Mouse (Mus musculus) hindbrain, embryonic 11.5 days (tissue): ENCODE measurements around the gene Cracr2a. TPM values are rescaled to one million over a fixed set of nuclear protein-coding genes. Genes with fewer than 3 reads are reported as not detected.
A peak's percentile ranks its signal among the peaks of the same experiment; 100 is the strongest.

Source experiments
- ATAC-seq: fragments of 200-750 bp; cut with Nextera tagmentation; 2 replicates; pipeline ENCODE4 v1.8.0; 2017; ENCODE audit warnings: mild to moderate bottlenecking, moderate TSS enrichment, moderate library complexity; ENCODE audit not compliant: low FRiP score
- DNase-seq: peaks from one replicate; pipeline ENCODE4 v3.0.0-alpha.2; 2015; ENCODE audit warnings: low spot score
- H3K27ac ChIP-seq: fragments of 300-500 bp; sonication (generic); 2 replicates; pipeline ENCODE4 v1.5.1; 2014; ENCODE audit warnings: mild to moderate bottlenecking, low read depth, low read length
- H3K27me3 ChIP-seq: fragments of 300-500 bp; sonication (generic); 2 replicates; pipeline ENCODE4 v1.6.1; 2014; ENCODE audit warnings: mild to moderate bottlenecking, low read length, moderate library complexity, mixed read lengths; ENCODE audit not compliant: control insufficient read depth, insufficient read depth
- H3K36me3 ChIP-seq: fragments of 300-500 bp; sonication (generic); 2 replicates; pipeline ENCODE4 v1.6.1; 2014; ENCODE audit warnings: mild to moderate bottlenecking, low read length, moderate library complexity, mixed read lengths; ENCODE audit not compliant: control insufficient read depth, insufficient read depth
- H3K4me1 ChIP-seq: fragments of 300-500 bp; sonication (generic); replicated peaks from 2 replicates; pipeline ENCODE4 v1.6.1; 2014; ENCODE audit warnings: low read length, mixed read lengths; ENCODE audit not compliant: control insufficient read depth, insufficient read depth
- H3K4me2 ChIP-seq: fragments of 300-500 bp; sonication (generic); replicated peaks from 2 replicates; pipeline ENCODE4 v1.6.1; 2014; ENCODE audit warnings: mild to moderate bottlenecking, low read depth, low read length
- H3K4me3 ChIP-seq: fragments of 300-500 bp; sonication (generic); 2 replicates; pipeline ENCODE4 v1.5.1; 2014; ENCODE audit warnings: low read depth, low read length
- H3K9ac ChIP-seq: fragments of 300-500 bp; sonication (generic); 2 replicates; pipeline ENCODE4 v1.6.1; 2014; ENCODE audit warnings: low read depth, low read length
- H3K9me3 ChIP-seq: fragments of 300-500 bp; sonication (generic); 2 replicates; pipeline ENCODE4 v1.6.1; 2016; ENCODE audit warnings: low read length; ENCODE audit not compliant: control insufficient read depth
- WGBS: fragments of 180-500 bp; shearing (Covaris S2); extraction: QIAGEN DNeasy Blood & Tissue Kit; methylation state at CpG from one replicate; pipeline ENCODE4 v1.1.7; 2014; 5-methylcytosine and 5-hydroxymethylcytosine counted together
- polyA plus RNA-seq: library from polyadenylated mRNA; unstranded; fragments of >200 nt; fragmentation: Nextera tagmentation; extraction: Ambion mirVana; gene quantifications from 2 replicates; pipeline ENCODE4 v1.2.1, GENCODE M21; 2014

Gene Cracr2a
- polyA plus RNA-seq, 1 experiment from 2014 or later, result 0.83 TPM

DNA sequence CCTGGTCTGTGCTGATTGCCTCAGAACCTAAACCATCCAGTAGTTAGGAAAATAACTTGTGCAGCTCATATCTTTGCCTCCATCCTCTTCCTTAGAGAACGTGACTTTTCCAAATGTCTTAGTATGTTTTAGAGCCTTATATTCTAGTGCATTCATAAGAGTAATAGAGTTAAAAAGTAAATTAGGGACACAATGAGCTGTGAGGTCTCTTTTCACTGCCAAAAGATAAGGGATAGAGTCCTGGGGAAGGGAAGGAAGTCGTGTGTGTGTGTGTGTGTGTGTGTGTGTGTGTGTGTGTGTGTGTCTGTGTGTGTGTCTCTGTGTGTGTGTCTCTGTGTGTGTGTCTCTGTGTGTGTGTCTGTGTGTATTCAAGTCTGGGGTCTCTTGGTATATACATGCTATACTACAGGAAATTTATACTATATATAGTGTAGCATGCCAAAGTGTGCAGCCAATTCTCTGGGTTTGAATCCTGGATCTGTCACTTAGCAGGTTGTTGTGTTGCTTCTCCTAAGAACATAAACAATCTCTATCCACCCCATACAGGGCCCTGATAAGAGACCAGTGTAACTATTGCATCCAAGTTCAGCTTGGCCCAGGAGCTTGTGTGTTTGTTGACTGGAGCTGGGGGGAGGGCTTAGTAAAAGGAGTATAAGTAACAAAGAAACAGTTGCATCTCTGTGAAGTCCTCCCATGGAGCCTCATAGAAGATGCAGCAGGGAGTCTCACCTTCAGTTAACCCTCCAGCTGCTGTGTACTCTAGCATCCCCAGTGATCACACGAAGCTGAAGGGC, 29.5 kb upstream of the Cracr2a start:
- WGBS, result 46% methylated on average over 3 of the region's 3 CpGs
- ATAC-seq, result no peak
- H3K36me3 ChIP-seq, result no peaks in the 10 kb centered on the region

GRCm38 (mm10) chr6:127532304-127532703, 28.8 kb upstream of the Cracr2a start:
- DNase-seq (no peak), ATAC-seq (no peak)
- no peak overlapping the region for H3K4me3 ChIP-seq
- WGBS, result 86% methylated on average over 5 of the region's 5 CpGs
- H3K27ac ChIP-seq, result no peak overlapping the region
- H3K9me3 ChIP-seq, result no peaks in the 10 kb centered on the region
- H3K36me3 ChIP-seq, result no peaks in the 10 kb centered on the region
- H3K4me2 ChIP-seq, result no peak overlapping the region
- no peaks in the 10 kb centered on the region for H3K27me3 ChIP-seq
- H3K4me1 ChIP-seq, result no peaks in the 10 kb centered on the region
- no peak overlapping the region for H3K9ac ChIP-seq

More for the DNA sequence above, 29.5 kb upstream of the Cracr2a start:
- H3K9ac ChIP-seq, result no peak overlapping the region
- no peak overlapping the region for H3K27ac ChIP-seq
- no peak overlapping the region for H3K4me2 ChIP-seq
- no peaks in the 10 kb centered on the region for H3K9me3 ChIP-seq
- H3K27me3 ChIP-seq, result no peaks in the 10 kb centered on the region
- no peak overlapping the region for H3K4me3 ChIP-seq
- DNase-seq, result no peak
- no peaks in the 10 kb centered on the region for H3K4me1 ChIP-seq

GRCm38 (mm10) chr6:127533766-127534165, 27.4 kb upstream of the Cracr2a start:
- Histone ChIP-seq H3K9me3 (no peaks in the 10 kb centered on the region), H3K4me3 (no peak overlapping the region), H3K9ac (no peak overlapping the region), H3K4me1 (no peaks in the 10 kb centered on the region), H3K27ac (no peak overlapping the region), H3K4me2 (no peak overlapping the region), H3K36me3 (no peaks in the 10 kb centered on the region), H3K27me3 (no peaks in the 10 kb centered on the region)
- DNase-seq, result no peak
- ATAC-seq, result no peak
- WGBS, result 84% methylated on average over 5 of the region's 5 CpGs

- H3K4me2 ChIP-seq, result no peak overlapping the region
- no peaks in the 10 kb centered on the region for H3K4me1 ChIP-seq
- ATAC-seq, result no peak
- H3K4me3 ChIP-seq, result no peak overlapping the region
- no peak for DNase-seq
- no peaks in the 10 kb centered on the region for H3K27me3 ChIP-seq
- H3K36me3 ChIP-seq, result no peaks in the 10 kb centered on the region
- H3K27ac ChIP-seq, result no peak overlapping the region
- 87% methylated on average over 7 of the region's 7 CpGs for WGBS
- no peak overlapping the region for H3K9ac ChIP-seq
- no peaks in the 10 kb centered on the region for H3K9me3 ChIP-seq
Measured at GRCm38 (mm10) chr6:127537035-127537434, 24.1 kb upstream of the Cracr2a start.

- Histone ChIP-seq H3K9me3 (no peaks in the 10 kb centered on the region), H3K27me3 (no peaks in the 10 kb centered on the region), H3K9ac (no peak overlapping the region), H3K4me2 (no peak overlapping the region), H3K4me1 (no peaks in the 10 kb centered on the region), H3K4me3 (no peak overlapping the region), H3K27ac (no peak overlapping the region), H3K36me3 (no peaks in the 10 kb centered on the region)
- 83% methylated on average over 2 of the region's 2 CpGs for WGBS
- no peak for DNase-seq
- ATAC-seq, result no peak
Measured at GRCm38 (mm10) chr6:127538118-127538517, 23.0 kb upstream of the Cracr2a start.

DNA sequence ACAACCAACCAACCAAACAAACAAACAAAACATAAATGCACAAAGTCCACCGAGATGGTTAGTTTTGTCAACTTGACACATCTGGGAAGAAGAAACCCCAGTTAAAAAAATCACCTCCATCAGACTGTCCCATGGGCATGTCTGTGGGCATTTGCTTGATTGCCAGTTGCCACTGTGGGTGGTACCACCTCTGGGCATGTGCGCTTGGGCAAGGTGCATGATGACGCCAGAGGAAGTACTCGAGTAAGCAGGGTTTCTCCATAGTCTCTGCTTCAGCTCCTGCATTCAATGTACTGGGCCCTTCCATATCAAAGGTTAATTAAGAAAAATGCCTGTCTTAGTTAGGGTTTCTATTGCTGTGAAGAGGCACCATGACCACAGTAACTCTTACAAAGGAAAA, 21.9 kb upstream of the Cracr2a start:
- Histone ChIP-seq H3K36me3 (no peaks in the 10 kb centered on the region), H3K9me3 (no peaks in the 10 kb centered on the region), H3K9ac (no peak overlapping the region), H3K4me1 (no peaks in the 10 kb centered on the region), H3K4me3 (no peak overlapping the region), H3K27me3 (no peaks in the 10 kb centered on the region), H3K27ac (no peak overlapping the region), H3K4me2 (no peak overlapping the region)
- no peak for ATAC-seq
- no peak for DNase-seq
- 85% methylated on average over 4 of the region's 4 CpGs for WGBS

DNA sequence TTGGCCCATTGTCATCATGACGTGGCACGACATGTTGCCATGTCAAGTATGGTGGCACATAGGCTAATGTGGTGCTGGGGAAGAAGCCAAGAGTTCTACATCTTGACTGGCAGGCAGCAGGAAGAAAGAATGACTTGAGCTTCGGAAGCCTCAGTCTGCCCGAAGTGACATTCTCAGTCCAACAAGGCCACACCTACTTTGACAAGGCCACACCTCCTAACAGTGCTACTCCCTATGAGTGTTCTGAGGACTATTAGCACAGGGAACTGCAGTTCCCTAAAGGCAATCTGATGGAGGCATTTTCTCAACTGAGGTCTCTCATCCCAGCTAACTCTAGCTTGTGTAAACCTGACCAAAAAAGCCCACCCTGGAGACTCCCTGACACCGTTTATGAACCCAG, 21.5 kb upstream of the Cracr2a start:
- Histone ChIP-seq H3K27me3 (no peaks in the 10 kb centered on the region), H3K36me3 (no peaks in the 10 kb centered on the region), H3K27ac (no peak overlapping the region), H3K9me3 (no peaks in the 10 kb centered on the region), H3K4me1 (no peaks in the 10 kb centered on the region), H3K4me3 (no peak overlapping the region), H3K9ac (no peak overlapping the region), H3K4me2 (no peak overlapping the region)
- WGBS, result 71% methylated on average over 5 of the region's 5 CpGs
- DNase-seq (no peak), ATAC-seq (no peak)

DNA sequence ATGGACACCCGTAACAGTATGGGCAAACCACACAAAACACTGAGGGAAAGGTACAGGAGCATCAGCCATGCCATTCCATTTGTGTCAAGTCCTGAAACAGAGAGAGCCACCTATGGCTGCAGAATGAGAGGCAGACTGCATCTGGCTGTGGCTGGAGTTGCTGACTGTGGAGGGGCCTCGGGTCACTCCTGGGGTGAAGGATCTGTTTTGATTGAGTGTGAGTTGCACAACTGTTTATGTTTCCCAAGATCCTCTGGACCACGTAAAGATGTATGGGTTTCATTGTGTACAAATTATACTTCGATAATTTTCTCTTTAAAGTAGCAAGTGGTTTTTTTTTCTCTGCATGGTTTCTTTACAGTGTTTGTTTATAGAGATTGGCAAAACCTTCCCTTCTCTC, 20.6 kb upstream of the Cracr2a start:
- no peak for DNase-seq
- no peaks in the 10 kb centered on the region for H3K9me3 ChIP-seq
- 65% methylated on average over 4 of the region's 4 CpGs for WGBS
- H3K27me3 ChIP-seq, result no peaks in the 10 kb centered on the region
- no peak overlapping the region for H3K4me2 ChIP-seq
- H3K9ac ChIP-seq, result no peak overlapping the region
- H3K4me1 ChIP-seq, result no peaks in the 10 kb centered on the region
- no peak for ATAC-seq
- no peak overlapping the region for H3K27ac ChIP-seq
- H3K36me3 ChIP-seq, result no peaks in the 10 kb centered on the region
- H3K4me3 ChIP-seq, result no peak overlapping the region

DNA sequence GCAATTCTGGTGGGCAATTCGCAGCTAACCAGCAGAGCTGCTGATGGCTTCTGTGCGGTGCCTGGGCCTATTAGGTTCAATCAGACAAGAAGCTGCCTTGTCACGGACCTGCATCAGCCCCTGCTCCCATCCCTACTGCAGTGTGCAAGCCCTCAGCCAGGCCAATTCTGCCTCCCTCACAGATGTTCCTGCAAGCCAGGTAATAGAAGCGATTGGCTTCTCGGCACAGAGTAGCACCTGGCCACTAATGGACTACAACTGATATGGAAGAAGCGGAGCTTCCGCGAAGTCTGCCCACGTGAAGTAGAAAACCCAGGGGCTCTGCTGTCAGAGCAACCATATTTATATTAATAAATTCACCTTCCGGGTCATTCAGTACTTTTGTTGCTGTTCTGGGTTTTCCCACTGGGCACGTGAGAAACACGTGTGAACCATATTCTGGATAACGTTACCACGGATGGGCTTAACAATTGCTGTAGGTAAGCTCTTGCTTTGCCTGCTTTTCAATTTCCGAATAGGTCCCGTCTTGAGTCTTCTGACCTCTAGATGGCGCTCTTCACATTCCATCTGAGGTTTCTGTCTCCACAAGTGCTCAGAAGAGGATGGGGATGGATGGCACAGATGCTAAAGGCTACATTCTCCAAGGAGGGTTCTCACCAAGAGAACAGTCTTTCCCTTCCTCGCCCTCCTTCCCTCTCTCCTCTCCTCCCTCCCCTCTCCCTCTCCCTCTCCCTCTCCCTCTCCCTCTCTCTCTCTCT, 19.3 kb upstream of the Cracr2a start:
- 39% methylated on average over 18 of the region's 18 CpGs for WGBS
- H3K9me3 ChIP-seq, result no peaks in the 10 kb centered on the region
- peak; percentile 47 for ATAC-seq
- H3K4me3 ChIP-seq, result no peak overlapping the region
- H3K36me3 ChIP-seq, result no peaks in the 10 kb centered on the region
- no peaks in the 10 kb centered on the region for H3K4me1 ChIP-seq
- H3K9ac ChIP-seq, result no peak overlapping the region
- no peak overlapping the region for H3K4me2 ChIP-seq
- H3K27ac ChIP-seq, result no peak overlapping the region
- DNase-seq, result peak; percentile 84
- H3K27me3 ChIP-seq, result no peaks in the 10 kb centered on the region
